Mouse (Mus musculus): ENCODE measurements around the gene Abcc2.

The Abcc2 gene

DNA sequence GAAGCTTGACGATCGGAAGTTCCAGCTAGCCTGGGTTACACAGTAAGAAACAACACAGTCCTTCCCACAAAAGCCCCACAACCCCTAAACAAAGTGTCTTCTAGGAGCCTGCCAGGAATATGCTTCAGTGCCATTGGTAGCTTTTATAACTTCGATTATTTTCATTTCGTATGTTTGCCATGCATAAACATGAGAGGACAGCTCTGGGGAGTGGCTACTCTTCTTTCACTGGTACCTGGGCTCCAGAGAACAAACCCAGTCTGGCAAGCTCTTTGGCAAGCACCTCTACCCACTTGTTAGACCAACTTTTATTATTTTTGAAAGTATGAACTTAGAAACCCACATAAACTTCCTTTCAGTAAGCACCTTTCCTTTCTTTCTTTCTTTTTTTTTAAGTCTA is 5.4 kb upstream of the Abcc2 start:
- intact Hi-C loops (cut with DNase I) = no loop called here

GRCm38 (mm10) chr19:43777308-43777707 is 4.7 kb upstream of the Abcc2 start:
- intact Hi-C loops (cut with DNase I) = no loop called here

DNA sequence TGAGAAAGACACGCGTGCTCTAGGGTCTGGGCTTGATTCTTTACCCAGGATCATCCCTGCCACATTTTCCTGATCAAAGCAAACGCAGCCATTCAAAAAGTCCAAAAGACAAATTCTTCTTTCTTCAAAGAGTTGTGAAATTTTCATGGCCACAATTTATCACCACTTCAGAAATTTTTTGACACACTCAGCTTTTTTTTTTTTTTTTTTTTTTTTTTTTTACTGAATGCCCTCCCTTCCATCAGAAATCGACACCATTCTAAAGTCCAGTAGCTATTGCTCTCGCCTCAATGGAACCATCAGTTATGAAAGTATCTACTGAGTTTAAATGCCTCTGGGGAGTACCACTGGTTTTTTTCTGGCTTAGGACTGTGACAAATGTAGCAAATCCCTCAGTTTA is 1.6 kb upstream of the Abcc2 start:
- intact Hi-C loops (cut with DNase I) = no loop called here

DNA sequence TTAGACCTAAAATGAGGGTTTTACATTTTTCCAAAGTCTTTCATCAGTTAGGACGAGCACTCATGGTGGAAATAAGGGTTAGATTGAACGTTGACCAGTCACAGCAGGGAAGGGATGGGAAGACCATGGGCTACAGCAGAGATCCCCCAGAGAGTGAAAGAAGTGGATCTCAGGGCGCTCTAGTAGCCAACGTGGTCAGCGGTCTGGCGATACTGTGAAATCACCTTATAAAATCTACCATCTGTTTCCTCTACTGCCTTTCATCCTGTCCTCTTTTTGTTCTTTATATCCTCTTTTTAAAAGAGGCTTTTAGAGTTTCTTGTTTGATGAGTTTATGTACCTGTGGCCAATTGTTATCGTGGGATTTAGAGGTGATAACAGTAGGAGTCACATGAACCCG is 2.8 kb downstream of the Abcc2 start:
- intact Hi-C loops (cut with DNase I) = no loop called here

GRCm38 (mm10) chr19:43786249-43787026 is 4.4 kb downstream of the Abcc2 start:
- intact Hi-C loops (cut with DNase I) = no loop called here

DNA sequence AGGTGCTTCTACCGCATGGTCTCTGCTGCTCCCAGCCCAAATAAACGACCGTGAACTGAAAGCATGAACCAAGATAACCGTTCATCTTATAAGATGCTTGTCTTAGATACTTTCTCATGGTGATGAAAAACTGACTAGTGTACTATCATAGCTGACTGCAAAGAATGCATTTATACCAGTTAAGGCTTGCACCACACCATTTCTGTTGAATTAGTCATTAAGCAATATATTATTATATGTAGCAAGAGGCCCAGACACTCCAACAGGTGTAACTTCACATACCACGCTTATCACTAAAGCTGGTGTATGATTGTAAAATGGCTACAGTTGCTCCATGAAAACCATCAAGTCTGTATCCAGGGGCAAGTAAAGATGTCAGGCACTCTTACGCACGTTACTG is 7.8 kb downstream of the Abcc2 start:
- intact Hi-C loops (cut with DNase I) = no loop called here

DNA sequence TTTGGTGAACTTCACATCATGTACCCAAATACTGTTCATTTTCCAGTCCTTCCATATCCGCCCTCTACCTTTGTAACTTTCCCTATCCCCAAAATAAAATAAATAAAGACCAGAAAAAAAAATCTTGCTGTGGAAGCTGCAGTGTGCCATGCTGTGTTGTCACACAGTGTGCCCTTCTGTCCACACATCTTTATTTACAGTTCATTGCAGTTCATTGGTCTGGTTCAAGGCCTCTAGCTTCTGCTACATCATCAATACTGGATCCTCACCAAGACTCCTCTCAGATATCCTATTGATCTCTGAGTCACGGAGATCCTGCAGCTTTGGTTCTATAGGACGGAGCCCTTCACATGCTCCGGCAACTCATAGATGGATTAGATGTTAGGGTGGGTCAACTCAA is 10.5 kb downstream of the Abcc2 start:
- intact Hi-C loops (cut with DNase I) = no loop called here

DNA sequence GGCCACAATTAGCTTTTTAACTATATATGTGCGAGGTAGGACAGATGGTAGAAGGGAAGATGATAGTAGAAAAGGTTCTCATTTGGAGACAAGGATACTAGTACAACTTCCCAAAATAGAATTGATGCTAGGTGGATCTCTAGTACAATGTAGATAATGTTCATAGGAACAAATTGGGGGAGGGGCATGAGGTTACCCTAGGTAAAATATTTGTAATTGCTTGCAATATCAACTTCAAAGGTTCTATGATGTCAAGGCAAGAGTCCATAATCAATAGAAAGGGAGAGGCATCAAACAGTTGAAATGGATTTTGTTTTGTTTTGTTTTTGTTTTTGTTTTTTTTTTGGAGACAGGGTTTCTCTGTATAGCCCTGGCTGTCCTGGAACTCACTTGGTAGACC is 12.0 kb downstream of the Abcc2 start:
- intact Hi-C loops (cut with DNase I) = no loop called here

- intact Hi-C loops (cut with DNase I) = no loop called here
These were observed 13.5 kb downstream of the Abcc2 start for GRCm38 (mm10) chr19:43795511-43795910.

GRCm38 (mm10) chr19:43797216-43797615 is 15.2 kb downstream of the Abcc2 start:
- intact Hi-C loops (cut with DNase I) = no loop called here

DNA sequence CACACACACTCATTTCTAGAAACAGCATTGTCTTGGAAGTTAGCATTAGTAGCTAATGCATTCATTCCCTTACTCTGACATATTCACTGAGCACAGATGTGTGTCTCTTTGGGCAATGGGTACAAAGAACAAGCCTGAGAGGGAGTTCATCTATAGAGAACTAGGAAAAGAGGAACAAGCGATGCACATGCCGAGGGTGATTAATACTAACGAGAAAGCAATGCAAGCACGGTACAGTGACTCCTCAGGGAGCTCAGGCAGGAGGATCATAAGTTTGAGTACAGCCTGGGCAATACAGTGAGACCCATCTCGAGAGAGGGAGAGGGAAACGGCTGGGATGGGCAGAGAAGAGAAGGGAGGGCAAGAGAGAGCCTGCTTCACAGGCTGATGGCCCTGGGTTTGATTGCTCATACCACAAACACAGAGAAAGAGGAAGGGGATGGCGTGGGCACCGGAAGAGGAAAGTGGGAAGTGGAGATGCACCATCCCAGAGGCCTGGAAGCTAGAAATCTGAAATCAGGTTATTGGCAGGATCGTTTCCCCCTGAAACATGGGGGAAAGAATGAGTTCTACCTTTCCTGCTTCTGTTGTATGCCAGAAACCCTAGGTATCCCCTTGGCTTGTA is 19.5 kb downstream of the Abcc2 start:
- intact Hi-C loops (cut with DNase I) = no loop called here

DNA sequence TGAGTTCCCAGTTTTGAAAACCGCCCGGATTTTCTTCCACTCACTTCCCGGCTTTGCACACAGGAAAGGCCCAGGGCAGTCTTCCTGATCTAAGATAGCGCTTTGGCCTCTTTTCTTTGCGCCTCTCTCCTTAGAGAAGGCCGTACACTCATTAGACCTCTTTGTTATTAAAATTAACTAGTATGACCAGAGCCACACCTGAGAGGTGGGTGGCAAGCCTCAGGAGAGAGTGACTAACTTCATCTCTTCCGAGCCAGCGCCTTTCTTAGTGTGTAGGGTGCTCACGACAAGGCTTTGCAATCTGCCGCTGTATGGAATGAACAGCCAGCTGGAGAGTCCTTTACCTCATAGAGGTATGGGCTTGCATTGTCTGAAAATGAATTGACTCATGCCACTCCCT is 21.9 kb downstream of the Abcc2 start:
- intact Hi-C loops (cut with DNase I) = no loop called here

GRCm38 (mm10) chr19:43809331-43809730 is 27.3 kb downstream of the Abcc2 start:
- intact Hi-C loops (cut with DNase I) = no loop called here

- intact Hi-C loops (cut with DNase I) = no loop called here
These were observed 29.4 kb downstream of the Abcc2 start for GRCm38 (mm10) chr19:43811419-43811818.

DNA sequence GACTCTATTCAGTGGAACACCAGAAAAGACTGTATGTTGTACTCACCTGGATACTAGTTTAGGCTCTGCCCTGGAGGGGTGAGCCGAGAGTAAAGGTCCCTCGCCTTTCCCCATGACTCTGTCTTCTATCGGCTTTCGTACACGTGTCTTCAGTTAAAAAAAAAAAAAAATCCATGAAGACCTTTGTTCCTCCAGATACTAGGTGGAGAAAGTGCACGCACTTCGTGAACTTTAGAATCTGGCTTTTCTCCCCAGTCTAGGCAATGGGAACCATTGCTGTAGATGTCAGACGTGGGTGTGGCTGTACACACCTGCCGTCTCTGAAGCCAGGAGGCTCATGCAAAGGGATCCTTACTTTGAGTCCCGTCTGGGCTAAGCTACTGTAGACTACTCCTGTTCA is 31.3 kb downstream of the Abcc2 start:
- intact Hi-C loops (cut with DNase I) = no loop called here

DNA sequence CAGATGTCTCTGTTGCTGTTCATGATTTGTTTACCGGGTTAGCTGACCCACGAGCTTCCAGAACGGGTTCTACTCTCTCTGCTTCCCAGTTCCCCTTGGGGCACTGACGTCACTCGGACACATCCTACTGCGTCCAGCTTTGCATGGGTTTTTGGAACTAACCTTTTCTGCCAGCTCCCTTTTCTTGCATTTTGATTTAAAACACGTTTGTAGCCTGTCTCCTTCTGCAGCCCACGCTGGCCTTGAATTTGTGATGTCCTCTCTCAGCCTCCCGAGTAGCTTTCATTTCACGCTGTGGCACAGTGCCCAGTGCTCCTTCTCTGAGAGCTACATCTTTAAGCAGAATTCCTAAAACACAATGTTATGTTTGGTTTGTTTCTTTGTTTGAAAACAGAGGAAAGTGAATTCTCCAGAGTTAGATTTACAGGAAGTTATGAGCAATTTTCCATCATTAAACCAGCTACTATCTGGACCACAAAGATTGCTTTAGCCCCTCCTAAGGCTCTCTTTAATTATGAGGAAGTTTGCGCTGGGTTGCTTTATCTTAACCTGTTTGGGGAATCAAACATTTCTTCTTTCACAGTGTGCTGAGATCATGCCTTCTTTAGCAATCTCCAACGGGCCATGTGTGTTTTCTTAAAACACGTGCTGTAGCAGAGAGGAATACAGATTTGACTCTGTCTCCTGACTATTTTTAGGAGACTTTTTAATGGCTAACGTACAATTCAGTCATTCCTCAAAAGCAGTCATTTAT is 33.8 kb downstream of the Abcc2 start:
- intact Hi-C loops (cut with DNase I) = no loop called here

DNA sequence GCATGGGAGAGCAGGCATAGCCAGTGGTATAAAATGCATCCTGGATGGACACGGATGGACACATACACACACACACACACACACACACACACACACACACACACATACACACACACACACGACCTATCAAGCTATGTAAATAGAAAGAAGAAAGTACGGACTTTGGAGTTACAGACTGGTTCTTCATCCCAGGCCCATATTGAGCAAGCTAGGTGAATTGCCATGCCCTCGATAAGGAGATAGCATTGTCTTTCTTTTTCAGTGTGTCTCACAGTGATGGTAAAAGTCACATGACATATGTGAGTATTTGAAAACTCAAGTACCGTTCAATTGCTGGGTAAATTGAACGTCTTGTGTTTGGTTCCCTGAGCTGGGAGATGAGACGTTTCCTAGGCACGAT is 44.9 kb downstream of the Abcc2 start:
- intact Hi-C loops (cut with DNase I) = no loop called here

GRCm38 (mm10) chr19:43832425-43833069 is 50.6 kb downstream of the Abcc2 start:
- intact Hi-C loops (cut with DNase I) = loop anchor here (2.0 kb wide), 1 partner anchor 128 kb away; no protein-coding TSS in a partner anchor

- intact Hi-C loops (cut with DNase I) = no loop called here
These were observed 61.2 kb downstream of the Abcc2 start for GRCm38 (mm10) chr19:43843184-43843583.

DNA sequence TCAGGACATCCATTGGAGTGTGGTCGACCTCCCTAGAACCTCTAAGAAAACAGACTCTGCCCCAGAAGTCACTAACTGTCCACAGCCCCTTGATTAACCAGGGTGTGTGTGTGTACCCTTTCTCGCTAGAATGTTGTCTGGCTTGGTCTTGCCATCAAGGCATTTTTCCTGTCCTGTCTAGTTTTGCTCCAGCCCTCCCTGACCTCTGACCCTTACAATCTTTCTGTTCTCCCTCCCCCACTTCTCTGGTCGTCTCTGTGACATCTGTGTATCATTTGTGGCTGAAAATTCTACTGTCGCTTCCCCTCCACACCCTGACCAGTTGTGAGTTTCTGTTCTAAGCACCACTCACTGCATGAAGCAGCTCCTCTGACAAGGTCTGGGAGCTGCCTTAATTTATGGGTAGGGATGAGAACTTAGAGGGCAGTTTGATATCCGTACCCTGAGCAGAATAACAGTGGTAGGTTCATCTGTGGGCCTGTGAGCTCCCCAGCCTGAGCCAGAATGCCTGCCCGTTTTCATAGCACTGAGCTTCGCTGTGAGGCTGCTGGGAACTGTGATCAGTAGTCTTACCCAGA is 63.4 kb downstream of the Abcc2 start:
- intact Hi-C loops (cut with DNase I) = no loop called here

GRCm38 (mm10) chr19:43847056-43847455 is 65.1 kb downstream of the Abcc2 start:
- intact Hi-C loops (cut with DNase I) = no loop called here

DNA sequence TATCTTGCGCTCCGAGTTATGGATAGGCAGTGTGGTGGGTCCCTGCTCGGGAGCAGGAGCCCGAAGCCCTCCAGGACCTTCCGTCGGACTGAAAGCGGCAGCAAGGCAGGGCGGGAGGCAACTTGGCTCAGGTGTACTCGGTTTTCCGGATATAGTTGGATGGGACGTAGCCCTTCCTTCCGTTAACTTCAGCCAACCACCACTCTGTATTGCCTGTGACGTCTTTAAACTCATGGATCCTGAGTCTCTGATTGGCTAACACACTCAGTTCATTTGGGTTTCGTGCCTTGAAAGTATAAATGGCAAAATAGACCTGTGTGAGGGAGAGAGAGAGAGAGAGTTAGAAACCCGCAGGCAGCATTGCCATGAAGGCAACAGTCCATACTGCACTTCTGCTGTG is 66.0 kb downstream of the Abcc2 start:
- intact Hi-C loops (cut with DNase I) = no loop called here

Data from adrenal gland (tissue).